Mouse (Mus musculus): Measurements from ENCODE around the gene Sf3b4.

- TF ChIP-seq GATA1 (IDR thresholded peaks at IDR 0.05; ENCODE audit: borderline replicate concordance, low read length) (no peak), FLI1 (IDR thresholded peaks at IDR 0.05; ENCODE audit: low read length) (no peak)
Measured at GRCm38 (mm10) chr3:96195616-96196313, 23.6 kb downstream of the Sf3b4 start.

All from megakaryocyte, embryonic 14.5 days (primary cell).